Mouse (Mus musculus): ENCODE measurements around the gene Orai2. TPM values are rescaled to one million over a fixed set of nuclear protein-coding genes. Genes with fewer than 3 reads are reported as not detected.
A peak's percentile ranks its signal among the peaks of the same experiment; 100 is the strongest.
"Not testable (repeated sequence)": the region's sequence is repeated elsewhere in the genome, so short reads cannot be mapped to it uniquely, and the experiment has no call there.

Orai2 gene
- 1 to 10 TPM; 5.1 to 6.6 TPM for total RNA-seq (2021)
- long read RNA-seq, experiment 1, partial matches to known transcripts: 0 of 6 reads
- long read RNA-seq, experiment 1, other reads (novel, unspliced or antisense): 4 of 6 reads
- long read RNA-seq, experiment 2, partial matches to known transcripts: 0 of 2 reads
- long read RNA-seq, experiment 2, other reads (novel, unspliced or antisense): 0 of 2 reads

DNA sequence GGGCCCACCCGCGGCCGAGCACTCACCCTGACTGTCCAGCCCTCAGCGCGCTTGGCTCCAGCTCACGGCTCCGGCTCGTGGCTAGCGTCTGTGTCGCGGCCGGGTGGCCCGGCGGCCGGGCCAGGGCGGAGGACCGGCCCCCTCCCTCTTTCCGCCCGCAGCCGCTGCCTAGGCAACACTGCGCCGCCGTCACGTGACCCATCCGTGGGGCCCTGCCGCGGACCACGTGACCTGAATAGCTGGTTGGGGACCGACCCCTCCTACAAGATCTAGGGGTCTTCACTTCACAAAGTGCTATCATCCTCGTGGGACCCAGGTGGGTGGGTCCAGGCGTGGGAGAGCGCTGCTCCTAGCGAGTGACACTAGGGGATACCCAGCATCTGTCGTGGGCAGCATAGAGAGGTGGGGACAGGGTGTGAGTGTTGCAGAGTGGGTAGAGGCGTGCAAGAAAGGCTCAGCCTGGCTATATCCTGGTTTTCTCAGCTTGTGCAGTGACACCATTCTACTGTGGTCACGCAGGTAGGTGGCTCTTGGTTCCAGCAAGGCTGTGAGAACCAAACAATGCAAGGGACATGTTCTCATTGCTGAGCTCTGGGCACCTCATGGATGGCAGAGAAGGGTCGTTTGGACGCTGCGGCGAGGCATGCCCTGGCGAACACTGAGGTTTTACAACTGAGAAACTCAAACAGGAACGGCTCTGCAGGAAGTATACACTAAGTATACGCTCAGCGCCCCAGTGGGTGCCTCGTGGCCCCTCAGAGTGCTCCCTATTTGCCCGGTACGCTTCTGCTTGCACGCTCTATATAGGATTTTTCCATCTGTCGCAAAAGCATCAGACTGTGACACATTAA lies at the start of gene Orai2:
Gene Orai2 (minus strand): TSS at position 202 of the 851 bp plus-strand sequence.
- peak; percentile 84 for DNase-seq

DNA sequence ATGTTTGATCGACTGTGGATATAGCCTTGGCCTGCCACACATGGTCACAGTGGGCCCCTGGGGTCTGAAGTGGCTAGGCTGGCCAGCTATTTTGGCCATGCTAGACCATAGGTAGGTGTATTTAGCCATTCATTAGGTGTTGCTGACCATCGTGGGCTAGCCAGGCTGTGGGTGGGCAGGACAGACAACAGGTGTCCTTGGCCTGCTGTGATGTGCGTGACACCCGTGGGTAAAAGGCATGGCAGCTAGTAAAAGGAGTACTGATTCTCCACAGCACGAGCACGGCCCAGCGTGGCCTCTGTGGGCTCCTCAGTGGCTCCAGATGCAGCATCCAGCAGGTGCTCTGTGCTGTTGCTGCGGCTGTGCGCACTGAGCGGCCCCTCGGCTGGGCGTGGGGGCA lies 48.1 kb upstream of the Orai2 start:
- DNase-seq: no peak

DNA sequence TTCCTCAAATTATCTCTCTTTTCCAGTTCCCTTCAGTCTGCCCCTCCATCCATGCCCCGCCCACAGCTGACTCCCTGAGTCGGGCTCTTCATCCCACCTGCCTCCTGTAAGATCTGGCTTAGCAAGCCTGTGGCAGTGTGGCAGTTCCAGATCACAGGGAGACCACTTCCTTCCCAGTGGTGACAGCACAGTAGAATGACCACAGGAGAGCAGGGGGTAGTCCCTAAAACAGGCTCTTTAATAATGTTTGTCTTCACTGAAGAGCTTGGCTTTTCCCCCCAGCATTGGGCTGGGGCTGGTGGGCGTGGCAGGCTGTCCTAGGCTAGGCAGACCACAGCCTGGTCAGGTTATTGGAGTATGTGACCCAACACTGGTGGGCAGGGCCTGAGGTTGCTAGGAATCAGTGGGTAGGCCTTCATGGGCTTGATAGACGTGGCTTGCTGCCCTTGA lies 47.4 kb upstream of the Orai2 start:
- no peak for DNase-seq

DNA sequence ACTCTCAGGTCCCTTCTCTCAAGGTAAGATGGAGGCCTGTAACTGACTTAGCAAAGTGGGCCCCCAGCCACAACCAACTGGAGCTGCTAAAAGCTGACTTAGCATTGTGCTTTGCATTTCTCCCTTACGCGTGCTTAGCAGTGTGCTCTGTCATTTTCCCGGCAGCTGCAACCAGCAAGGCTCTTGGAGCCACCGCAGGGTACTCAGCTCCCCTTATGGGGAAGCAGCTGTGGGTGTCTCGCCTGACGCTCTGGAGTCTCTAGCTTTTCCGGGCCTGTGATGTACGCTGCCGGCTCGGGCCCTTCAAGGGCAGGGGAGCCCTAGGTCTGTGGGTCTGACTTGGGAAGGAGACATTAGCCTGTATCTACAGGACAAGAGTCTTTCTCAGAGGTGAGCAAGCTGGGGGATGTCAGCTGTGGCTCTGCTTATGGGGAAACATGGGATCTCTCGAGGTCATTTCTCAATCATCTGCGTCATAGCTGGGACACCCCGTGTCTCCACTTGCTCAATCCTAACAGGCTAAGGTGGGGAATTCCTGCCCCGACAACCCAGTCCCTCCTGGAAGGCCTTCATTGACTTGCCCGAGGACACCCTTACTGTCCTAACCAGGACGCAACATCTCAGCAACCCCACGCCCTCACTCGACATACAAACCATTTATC lies 46.6 kb upstream of the Orai2 start:
- DNase-seq: peak; percentile 47

DNA sequence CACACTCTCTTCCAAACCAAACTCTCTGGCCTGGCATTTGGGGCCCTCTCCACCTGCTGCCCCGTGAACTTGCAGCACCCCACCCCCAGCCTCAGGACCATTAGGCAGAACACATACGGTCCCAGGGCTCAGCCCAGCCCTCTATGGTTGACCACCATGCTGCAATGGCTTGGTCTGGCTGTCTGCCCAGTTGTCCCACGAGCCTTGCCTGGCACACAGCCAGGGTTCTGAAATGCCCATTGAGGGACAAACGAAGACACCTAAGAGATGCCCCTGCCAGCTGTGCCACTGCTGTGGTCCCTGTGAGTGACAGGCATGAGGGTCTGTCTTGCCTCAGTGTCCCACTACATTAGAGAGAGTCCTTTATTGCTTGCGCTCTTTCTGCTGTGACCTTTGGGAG lies 45.4 kb upstream of the Orai2 start:
- DNase-seq: peak; percentile 83

DNA sequence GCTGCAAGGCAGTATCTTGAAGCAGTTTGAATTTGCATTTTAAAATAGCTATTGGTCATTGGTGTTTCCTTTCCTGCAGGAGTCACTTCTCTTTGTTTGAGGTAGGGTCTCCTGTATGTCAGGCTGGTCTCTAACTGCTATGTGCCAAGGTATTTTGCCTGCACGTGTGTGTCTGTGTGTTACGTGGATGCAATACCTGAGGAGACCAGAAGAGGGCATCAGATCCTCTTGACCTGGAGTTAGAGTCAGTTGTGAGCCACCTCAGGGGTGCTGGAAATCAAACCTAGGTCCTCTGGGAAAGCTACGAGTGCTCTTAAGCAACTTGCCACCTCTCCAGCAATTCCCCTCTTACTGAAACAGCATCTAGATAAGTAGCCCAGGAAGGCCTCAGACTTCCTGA lies 44.7 kb upstream of the Orai2 start:
- DNase-seq: no peak

DNA sequence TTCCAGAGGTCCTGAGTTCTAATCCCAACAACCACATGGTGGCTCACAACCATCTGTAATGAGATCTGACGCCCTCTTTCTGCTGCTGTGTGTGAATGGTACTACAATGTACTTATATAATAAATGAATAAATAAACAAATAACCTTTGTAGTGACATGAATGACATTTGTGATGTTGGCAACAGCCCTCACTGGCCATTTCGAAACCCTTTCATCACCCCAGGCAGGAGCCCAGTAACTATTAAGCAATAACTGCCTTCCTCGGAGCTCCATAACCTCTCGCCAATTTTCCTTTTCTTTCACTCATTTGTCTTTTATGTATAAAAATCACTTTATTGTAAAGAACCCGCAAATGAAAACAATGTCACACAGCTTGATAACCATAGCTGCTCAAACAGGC lies 43.2 kb upstream of the Orai2 start:
- peak; percentile 66 for DNase-seq

DNA sequence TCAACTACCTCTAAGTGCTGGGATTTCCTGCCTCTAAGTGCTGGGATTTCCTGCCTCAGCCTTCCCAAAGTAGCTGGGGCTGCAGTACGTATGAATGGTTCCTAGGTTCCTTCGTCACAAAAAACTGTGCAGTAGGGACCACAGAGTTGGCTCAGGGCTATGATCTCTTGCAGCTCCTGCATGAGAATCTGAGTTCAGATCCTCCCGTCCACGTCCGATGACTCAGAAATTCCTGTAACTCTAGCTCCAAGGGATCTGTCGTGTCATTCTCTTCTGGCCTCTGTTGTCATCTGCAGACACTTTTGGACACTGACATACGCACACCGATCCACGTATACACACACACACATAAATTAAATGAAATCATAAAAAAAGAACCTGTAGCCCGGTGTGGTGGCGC lies 42.2 kb upstream of the Orai2 start:
- DNase-seq: no peak

DNA sequence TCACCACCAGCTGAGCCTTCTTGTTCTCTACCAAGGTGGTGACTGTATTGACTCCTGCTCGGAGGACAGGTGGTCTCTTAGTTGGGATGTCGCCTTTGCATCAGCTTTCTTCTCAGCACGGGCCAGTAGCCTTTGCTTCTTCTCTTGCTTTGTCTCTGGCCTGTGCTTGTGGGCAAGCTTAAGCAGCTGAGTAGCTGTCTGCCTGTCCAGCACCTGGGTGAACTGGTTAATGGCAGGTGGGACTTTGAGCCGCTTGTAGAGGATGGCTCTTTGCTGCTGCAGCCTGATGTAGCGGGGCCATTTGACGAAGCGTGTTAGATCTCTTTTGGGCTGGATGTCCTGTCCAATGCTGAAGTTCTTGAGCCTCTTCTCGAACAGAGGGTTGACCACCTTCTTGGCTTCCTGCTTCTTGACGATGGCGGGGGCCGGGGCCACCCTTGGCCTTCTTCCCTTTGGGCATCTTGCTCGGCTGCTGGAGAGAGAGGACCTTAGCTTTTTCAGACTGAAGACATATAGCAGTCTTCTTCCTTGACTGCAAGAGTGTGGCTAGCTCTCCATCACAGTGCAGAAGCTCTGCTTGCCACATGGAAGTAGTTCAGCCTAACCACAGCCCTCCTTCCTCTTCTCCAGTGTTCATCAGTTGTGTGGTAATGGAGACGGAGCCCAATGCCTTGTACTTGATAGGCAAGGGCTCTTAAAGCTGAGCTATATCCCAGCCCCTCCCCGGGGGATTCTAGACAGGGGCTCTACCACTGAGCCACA lies 41.0 kb upstream of the Orai2 start:
- DNase-seq: not testable (repeated sequence)

DNA sequence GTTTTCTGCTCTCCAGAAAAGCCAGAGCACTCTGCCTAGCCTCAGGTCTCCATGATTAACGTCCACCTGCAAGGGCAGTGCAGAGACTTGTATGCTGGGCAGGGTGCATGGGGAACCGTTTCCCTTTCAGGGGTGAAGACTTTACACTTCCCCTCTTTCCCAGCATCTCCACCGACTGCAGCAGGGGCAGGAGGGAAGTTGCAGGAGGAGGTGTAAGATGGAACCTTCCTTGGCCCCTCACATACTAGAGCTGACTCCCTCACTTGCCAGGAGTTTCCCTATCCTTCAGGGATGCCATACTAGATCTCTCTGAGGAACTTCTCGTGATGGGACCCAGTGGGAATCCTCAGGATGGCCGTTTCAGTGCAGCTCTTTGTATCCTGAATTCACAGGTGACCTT lies 40.0 kb upstream of the Orai2 start:
- no peak for DNase-seq

DNA sequence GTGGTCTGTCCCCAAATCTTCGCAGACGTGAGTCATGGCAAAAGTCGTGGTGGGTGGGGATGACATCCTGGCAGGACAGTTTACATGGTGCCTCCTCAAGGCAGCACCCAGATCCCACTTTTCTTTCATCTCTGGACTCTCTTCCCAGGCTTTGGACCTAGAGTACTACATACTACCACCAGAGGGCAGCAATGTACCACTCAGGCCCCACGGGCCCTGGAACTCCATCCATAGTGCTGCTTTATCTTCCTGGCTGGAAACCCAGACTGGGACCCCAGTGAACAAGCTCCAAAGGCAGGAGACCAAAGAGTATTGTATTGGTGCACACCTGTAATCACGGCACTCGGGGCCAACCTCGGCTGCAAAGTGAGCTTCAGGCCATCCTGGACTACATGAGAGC lies 31.3 kb upstream of the Orai2 start:
- DNase-seq: peak; percentile 83

DNA sequence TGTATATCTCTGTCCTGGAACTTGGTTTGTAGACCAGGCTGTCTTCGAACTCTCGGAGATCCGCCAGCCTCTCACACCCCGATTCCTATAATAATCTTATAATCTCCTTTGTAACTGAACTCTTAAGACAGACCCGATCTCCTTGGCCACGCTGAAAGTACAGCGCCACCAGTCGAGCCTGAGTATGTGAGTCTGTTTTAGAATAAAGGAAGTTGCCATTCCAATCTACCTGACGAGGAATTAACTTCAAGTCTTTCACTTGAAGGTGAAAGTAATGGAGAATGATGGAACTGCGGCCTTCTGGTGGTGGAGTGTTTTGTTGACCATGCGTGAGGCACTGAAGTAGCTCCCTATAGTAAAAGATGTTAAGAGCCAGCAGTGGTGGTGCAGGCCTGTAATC lies 29.0 kb upstream of the Orai2 start:
- DNase-seq: no peak

DNA sequence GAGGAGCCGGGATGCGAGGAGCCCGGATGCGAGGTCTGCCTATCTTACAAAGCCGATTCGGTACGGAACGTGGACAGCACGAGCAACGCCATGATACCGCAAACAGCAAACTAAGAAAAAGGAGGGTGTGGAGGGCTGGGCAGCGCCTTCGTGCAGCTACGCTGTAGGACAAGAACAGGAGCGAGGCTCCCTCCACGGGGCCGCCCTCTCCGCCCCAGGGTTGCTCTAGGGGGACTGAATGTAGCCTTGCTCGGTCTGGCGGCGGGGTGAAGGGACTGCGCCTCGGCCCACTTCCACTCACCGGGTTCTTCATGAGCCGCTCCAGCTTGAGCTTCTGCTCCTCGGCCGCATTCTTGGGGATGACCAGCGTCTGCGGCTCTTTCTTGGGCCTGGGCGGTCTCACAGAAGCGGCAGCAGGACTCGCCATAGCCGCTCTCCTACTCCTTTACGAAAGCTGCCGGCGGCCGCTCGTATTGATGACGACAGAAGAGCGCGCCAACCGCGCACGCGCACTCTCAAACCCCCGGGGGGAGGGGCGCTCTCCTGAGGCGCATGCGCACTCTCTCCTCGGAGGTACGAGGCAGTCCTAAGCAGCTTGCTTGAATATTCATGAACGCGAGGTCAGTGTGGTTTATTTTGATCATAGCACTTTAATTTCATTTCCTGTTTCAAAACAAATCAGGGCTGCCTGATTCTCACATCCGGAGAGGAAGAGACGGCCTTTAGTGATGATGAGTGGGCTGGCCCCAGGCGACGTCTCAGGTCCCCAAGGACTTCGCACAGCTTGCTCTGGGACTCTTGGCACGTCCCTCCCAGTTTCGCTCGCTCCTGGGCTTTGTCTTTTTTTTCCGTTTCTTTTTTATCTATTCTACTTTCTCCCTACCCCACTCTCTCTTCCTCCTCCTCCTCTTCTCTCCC lies 28.2 kb upstream of the Orai2 start, which contains the start of gene Prkrip1:
Gene Prkrip1 (minus strand): TSS at position 490 of the 918 bp plus-strand sequence.
- peak; percentile 95 for DNase-seq

DNA sequence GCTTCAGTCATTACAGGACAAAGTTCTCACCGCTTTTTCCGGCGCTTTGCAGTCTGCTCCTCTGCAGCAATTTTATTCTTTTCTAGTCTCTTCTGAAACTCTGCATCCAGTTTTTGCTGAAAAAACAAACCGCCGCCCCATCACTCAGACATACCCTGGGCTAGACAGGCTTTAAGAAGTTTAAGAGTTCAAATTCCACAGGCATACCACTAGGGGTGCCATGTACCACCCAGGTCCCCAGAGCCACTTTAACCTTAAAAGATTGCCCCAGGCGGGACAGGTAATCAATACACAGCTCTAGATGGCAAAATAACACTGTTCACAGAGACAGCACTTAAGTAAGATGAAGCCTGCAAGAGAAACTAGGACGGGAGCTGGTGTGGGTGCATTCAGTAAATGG lies 21.4 kb upstream of the Orai2 start:
- DNase-seq: no peak

DNA sequence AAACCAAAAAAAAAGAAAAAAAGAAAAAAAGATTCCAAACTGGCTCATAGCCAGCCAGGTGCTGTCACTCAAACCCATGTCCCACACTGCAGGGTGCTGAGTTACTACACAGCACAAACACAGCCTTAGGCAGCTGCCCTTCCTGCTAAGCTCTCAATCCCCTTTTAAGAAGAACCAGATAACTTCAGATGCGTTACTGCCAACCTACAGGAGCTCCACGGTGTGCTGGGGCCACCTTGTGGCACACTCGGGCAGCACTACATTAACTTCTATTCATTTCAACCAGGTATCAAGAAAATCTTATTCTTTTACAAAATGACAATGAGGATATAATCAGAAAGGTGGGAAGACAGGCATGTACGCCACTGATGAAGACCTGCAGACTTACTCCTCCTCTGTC lies 16.2 kb upstream of the Orai2 start:
- peak; percentile 61 for DNase-seq

DNA sequence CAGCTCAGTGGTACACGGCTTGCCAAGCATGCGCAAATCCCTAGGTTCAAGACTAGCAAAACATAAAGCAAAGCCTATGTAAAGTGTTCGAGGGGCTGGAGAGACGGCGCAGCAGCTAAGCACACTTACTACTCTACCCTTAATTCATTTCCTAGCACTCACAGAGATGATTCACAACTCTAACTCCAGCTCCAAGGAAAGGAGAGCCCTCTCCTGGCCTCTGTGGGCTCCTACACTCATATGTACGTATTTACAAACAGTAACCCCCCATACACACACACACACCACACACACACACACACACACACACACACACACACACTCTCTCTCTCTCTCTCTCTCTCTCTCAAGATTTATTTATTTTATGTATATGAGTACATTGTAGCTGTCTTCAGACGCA lies 13.3 kb upstream of the Orai2 start:
- DNase-seq: no peak

DNA sequence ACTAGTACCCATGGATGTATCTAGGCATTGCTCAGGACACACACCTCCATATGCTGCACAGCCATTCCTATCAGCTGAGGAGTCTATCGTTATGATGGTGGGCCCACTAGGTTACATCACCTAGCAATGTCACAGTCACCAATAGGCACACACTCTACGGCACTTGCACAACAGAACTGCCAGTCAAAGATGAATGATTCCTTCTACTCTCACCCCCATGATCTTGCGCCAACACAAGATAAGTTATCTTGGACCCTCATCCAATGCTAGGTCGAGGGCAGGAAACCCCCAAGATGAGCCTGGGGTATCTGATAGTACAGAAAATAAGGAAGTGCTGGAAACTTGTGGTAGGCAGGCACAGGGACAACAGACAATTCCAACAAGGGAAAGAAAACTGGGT lies 12.3 kb upstream of the Orai2 start:
- DNase-seq: no peak

DNA sequence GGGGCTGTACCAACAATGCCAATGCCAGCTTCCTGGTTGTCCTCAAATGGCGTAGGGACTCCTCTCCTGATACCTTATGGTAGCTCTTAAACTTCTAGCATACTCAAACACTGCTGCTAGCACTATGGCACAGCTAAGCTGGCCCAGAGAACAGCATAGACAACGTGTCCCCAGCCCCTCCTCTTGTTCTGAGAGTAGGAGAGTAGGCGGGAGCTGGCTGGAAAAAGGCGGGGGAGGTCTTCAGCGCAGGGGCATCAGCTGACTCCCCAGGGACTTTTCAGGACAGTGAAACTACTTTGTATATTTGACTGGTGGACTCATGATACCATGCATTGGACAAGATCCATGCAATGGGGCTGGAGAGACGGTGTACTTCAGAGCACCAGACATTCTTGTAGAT lies 11.5 kb upstream of the Orai2 start:
- no peak for DNase-seq

DNA sequence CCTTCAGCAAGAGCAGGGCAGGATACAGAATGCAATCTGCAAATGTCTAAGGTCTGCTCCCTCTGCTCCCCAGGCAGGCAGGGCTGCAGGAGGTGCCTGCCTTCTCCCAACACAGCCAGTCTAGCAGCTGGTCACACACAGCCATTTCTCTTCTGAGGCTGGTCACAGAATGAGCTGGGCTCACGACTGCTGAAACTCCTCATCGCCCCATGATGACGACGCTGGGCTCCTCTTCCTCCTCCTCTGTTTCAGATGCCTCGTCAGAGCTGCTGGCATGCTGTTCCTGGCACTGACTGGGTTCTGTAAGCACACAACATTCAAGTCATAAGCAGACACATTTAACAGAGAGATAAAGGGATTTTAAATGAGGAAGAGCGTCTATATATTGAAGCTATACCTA lies 10.7 kb upstream of the Orai2 start:
- no peak for DNase-seq

DNA sequence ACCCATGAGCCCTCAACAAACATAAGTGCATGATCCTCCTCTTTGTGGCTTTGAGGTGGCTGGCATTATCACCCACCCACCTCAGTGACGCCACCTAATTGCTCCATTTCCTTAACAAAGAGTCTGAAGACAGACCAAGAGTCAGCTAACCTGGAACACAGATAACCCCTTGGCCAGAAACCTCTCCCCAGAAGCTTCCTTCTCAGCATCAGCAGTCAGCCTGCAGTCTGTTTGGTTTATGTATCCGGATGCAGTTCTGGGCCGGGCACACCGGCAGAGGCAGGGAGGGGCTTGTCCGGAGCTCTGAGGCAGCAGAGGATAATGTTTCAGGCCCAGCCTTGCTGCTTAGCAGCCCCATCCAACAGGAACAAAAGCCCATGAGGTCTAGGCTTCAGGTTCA lies 9.1 kb upstream of the Orai2 start:
- no peak for DNase-seq
